Mouse (Mus musculus) midbrain, embryonic 10.5 days (tissue): ENCODE measurements at regions not wholly inside any gene's neighbourhood (a gene's known extent, or its start where the extent isn't known, plus 50 kb on each side); places are given as distances from the start of the nearest gene placed in this dataset.

ENCODE experiments used
- DNase-seq: peaks from one replicate; pipeline ENCODE4 v3.0.0-alpha.2; 2017; ENCODE audit warnings: low spot score
- H3K27ac ChIP-seq: fragments of 300-500 bp; sonication (generic); replicated peaks from 2 replicates; pipeline ENCODE4 v1.5.1; 2016; ENCODE audit warnings: mild to moderate bottlenecking
- H3K27me3 ChIP-seq: fragments of 300-500 bp; sonication (generic); 2 replicates; pipeline ENCODE4 v1.6.1; 2016; ENCODE audit warnings: low read depth, mild to moderate bottlenecking; ENCODE audit not compliant: poor library complexity, severe bottlenecking
- H3K36me3 ChIP-seq: fragments of 300-500 bp; sonication (generic); 2 replicates; pipeline ENCODE4 v1.6.1; 2016; ENCODE audit warnings: mild to moderate bottlenecking, moderate library complexity
- H3K4me1 ChIP-seq: fragments of 300-500 bp; sonication (generic); 2 replicates; pipeline ENCODE4 v1.6.1; 2016
- H3K4me3 ChIP-seq: fragments of 300-500 bp; sonication (generic); 2 replicates; pipeline ENCODE4 v1.5.1; 2016; ENCODE audit warnings: mild to moderate bottlenecking, moderate library complexity
- H3K9me3 ChIP-seq: fragments of 300-500 bp; sonication (generic); replicated peaks from 2 replicates; pipeline ENCODE4 v1.6.1; 2016; ENCODE audit warnings: mild to moderate bottlenecking
- WGBS: fragments of 180-500 bp; shearing (Covaris S2); methylation state at CpG from one replicate; pipeline ENCODE4 v1.1.7; 2016; 5-methylcytosine and 5-hydroxymethylcytosine counted together

DNA sequence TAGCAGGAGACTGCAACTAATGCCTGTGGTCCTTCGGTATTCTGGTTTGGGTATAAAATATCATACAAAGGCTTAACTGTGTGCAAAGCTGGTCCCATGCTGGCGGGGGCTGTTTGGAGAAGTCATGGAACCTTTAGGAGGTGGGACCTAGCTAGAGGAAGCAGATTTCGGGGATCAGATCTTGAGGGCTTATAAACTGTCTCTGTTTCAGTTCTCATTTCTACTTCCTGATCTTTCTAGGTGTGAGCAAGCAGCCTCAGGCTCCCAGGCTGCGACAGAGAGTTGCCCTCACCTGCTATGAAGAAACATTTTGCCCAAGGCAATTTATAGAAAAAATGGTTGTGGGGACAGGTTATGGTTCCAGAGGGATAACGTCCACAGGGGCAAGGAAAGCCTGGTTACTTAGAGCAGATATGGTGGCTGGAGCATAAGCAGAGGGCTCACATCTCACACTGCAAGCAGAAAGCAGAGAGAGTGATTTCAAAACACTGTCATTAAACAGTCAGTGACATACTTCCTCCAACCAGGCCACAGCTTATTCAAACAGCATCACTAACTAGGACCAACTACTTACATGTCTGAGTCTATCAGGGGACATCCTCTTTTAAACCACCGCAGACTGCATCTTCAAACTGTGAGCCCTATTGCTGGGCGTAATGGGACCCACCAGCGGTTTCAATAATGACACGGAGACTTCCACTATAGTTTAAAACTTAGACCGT, 188.1 kb downstream of the 1500009L16Rik start:
- DNase-seq = no peak
- 92% methylated on average over 10 of the region's 10 CpGs for WGBS
- no peak overlapping the region for H3K27ac ChIP-seq

GRCm38 (mm10) chr10:83914401-83915132, 191.9 kb downstream of the 1500009L16Rik start:
- 36% methylated on average over 12 of the region's 12 CpGs for WGBS
- H3K4me1 ChIP-seq = peaks cover 38% of the 10 kb centered on the region
- peaks cover 14% of the 10 kb centered on the region for H3K27me3 ChIP-seq
- H3K9me3 ChIP-seq = no peaks in the 10 kb centered on the region
- peak overlapping the region; percentile 87 for H3K27ac ChIP-seq
- H3K4me3 ChIP-seq = no peak overlapping the region
- H3K36me3 ChIP-seq = no peaks in the 10 kb centered on the region
- peak; percentile 74 for DNase-seq

More for the DNA sequence above, 188.1 kb downstream of the 1500009L16Rik start:
- Histone ChIP-seq H3K4me3 (no peak overlapping the region), H3K36me3 (no peaks in the 10 kb centered on the region), H3K27me3 (peaks cover 8% of the 10 kb centered on the region), H3K9me3 (no peaks in the 10 kb centered on the region), H3K4me1 (peaks cover 25% of the 10 kb centered on the region)

- H3K27ac ChIP-seq = peak overlapping the region; percentile 87
- peak; percentile 28 for DNase-seq
- WGBS = 41% methylated on average over 9 of the region's 9 CpGs
- peaks cover 14% of the 10 kb centered on the region for H3K27me3 ChIP-seq
- no peak overlapping the region for H3K4me3 ChIP-seq
- H3K9me3 ChIP-seq = no peaks in the 10 kb centered on the region
- peaks cover 38% of the 10 kb centered on the region for H3K4me1 ChIP-seq
- no peaks in the 10 kb centered on the region for H3K36me3 ChIP-seq
These were observed 192.6 kb downstream of the 1500009L16Rik start for GRCm38 (mm10) chr10:83915133-83915730.

DNA sequence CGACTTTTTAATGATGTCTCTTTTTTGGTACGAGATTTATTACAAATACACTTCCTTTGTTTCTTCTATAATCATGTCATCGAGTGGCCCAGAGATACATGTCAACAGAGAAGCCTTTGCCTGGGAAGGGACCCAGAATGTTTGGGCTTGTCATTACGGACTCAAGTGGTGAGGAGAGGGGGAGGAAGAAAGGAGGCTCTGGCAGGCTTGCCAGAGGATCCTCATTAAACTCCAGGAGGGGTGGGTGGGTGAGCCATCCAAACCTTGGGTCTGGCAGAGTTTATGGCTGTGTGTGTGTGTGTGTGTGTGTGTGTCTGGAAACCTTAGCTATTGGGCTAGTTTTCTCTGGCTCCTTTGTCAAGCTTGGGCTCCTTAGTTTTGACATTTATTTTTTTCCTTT, 204.3 kb downstream of the 1500009L16Rik start:
- Histone ChIP-seq H3K27ac (no peak overlapping the region), H3K9me3 (no peaks in the 10 kb centered on the region), H3K4me1 (no peaks in the 10 kb centered on the region), H3K4me3 (no peak overlapping the region), H3K36me3 (no peaks in the 10 kb centered on the region), H3K27me3 (no peaks in the 10 kb centered on the region)
- WGBS = 83% methylated on average over 4 of the region's 4 CpGs
- no peak for DNase-seq

DNA sequence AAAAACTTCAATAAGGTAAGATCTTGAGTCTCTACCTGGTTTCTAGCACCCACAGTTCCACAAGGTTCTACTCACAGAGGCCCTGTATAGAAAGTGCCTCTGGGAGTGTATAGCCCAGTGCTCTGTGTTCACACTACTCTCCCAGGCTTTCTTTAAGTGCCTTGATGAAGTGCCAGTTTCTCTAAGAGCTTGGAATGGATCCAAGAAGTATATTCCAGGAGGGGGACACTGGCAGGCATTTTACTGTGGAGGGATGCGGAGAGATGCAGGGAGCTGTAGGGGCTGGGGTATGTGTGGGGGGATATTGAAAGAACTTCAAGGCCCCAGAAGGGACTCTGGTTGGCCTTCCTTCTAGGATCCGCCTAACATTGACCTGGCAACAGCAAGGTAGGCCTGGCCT, 204.9 kb downstream of the 1500009L16Rik start:
- Histone ChIP-seq H3K4me3 (no peak overlapping the region), H3K4me1 (no peaks in the 10 kb centered on the region), H3K36me3 (no peaks in the 10 kb centered on the region), H3K9me3 (no peaks in the 10 kb centered on the region), H3K27me3 (no peaks in the 10 kb centered on the region), H3K27ac (no peak overlapping the region)
- 89% methylated on average over 2 of the region's 2 CpGs for whole genome bisulfite sequencing
- no peak for DNase-seq

DNA sequence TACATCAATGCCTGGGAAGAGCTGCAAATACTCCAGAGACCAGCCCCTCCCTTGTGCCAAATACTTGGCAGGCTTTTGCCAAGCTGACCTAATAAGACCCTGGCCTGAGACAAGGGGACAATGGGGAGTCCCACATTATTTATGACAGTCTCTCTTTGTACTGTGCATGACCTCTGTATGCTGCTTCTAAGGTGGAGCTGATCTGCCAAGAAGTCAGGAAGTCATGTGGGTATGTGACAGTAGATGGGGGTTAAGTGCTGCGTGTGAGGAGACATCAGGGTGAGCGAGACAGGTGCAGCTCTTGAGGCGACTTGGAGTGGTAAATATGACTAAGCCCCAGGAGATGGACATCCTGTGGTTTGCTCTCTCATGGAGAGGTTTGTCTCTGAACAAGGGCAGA, 209.1 kb downstream of the 1500009L16Rik start:
- no peak overlapping the region for H3K4me3 ChIP-seq
- no peaks in the 10 kb centered on the region for H3K27me3 ChIP-seq
- no peak for DNase-seq
- WGBS = 84% methylated on average over 3 of the region's 3 CpGs
- H3K27ac ChIP-seq = 0 out of 2 replicates have a peak overlapping the region, but pooled peaks have one; percentile 3
- H3K4me1 ChIP-seq = no peaks in the 10 kb centered on the region
- H3K9me3 ChIP-seq = no peaks in the 10 kb centered on the region
- no peaks in the 10 kb centered on the region for H3K36me3 ChIP-seq

GRCm38 (mm10) chr10:83933201-83933600, 210.5 kb downstream of the 1500009L16Rik start:
- H3K4me3 ChIP-seq = no peak overlapping the region
- H3K27ac ChIP-seq = no peak overlapping the region
- H3K36me3 ChIP-seq = no peaks in the 10 kb centered on the region
- no peaks in the 10 kb centered on the region for H3K27me3 ChIP-seq
- no peaks in the 10 kb centered on the region for H3K9me3 ChIP-seq
- 84% methylated on average over 7 of the region's 7 CpGs for WGBS
- DNase-seq = no peak
- no peaks in the 10 kb centered on the region for H3K4me1 ChIP-seq

DNA sequence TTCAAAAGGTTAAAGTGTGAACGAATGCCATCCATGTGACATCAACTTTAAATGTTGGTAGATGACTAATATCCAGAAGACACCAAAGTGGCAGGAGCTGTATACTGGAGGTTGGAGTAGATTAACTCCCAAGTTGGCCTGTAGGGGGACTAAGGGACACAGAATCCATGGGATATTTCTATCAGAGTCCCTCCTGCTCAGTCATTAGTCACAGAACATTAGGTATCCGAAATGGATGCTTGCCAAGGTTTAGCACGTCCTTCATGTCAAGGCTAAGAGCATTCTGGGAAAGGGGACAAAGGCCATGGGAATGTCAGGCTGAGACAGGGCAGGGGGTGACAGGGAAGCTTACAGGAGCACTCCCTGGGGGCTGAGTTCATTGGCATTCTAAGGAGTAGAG, 211.8 kb downstream of the 1500009L16Rik start:
- Histone ChIP-seq H3K36me3 (no peaks in the 10 kb centered on the region), H3K4me3 (no peak overlapping the region), H3K4me1 (no peaks in the 10 kb centered on the region), H3K27me3 (no peaks in the 10 kb centered on the region), H3K27ac (no peak overlapping the region), H3K9me3 (no peaks in the 10 kb centered on the region)
- no peak for DNase-seq
- WGBS = 80% methylated on average over 3 of the region's 3 CpGs

- no peak overlapping the region for H3K27ac ChIP-seq
- no peak overlapping the region for H3K4me3 ChIP-seq
- no peaks in the 10 kb centered on the region for H3K27me3 ChIP-seq
- H3K4me1 ChIP-seq = 0 out of 2 replicates have a peak, but pooled peaks cover 4% of the 10 kb centered on the region
- H3K9me3 ChIP-seq = no peaks in the 10 kb centered on the region
- DNase-seq = no peak
- 80% methylated on average over 9 of the region's 9 CpGs for WGBS
- no peaks in the 10 kb centered on the region for H3K36me3 ChIP-seq
These were observed 214.5 kb downstream of the 1500009L16Rik start for GRCm38 (mm10) chr10:83937168-83937567.

GRCm38 (mm10) chr10:83942101-83942500, 219.4 kb downstream of the 1500009L16Rik start:
- H3K4me1 ChIP-seq = 0 out of 2 replicates have a peak, but pooled peaks cover 4% of the 10 kb centered on the region
- DNase-seq = no peak

DNA sequence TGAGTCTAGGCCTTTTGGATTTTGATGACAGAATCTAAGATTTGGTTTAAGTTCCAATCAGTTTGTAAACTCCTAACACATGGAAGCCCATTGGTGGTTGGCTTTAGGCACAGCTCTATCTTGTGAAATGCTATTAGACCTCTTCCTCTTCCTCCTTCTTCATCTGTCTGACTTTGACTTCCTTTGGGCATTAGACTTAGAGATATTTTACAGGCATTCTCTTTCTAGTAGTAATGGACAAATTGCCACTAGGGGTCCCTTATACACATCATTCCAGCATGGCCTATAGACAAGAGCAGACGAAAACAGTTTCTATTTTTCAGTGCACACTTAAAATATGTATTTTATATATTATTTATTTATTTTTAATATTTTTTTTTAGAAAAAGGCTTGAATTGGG, 221.5 kb downstream of the 1500009L16Rik start:
- Histone ChIP-seq H3K4me3 (no peak overlapping the region), H3K9me3 (no peaks in the 10 kb centered on the region), H3K36me3 (no peaks in the 10 kb centered on the region), H3K27me3 (no peaks in the 10 kb centered on the region), H3K4me1 (0 out of 2 replicates have a peak, but pooled peaks cover 4% of the 10 kb centered on the region), H3K27ac (no peak overlapping the region)
- 85% methylated on average over 1 of the region's 1 CpGs for WGBS
- DNase-seq = no peak

More at GRCm38 (mm10) chr10:83942101-83942500, 219.4 kb downstream of the 1500009L16Rik start:
- WGBS = 76% methylated on average over 3 of the region's 3 CpGs
- Histone ChIP-seq H3K27me3 (no peaks in the 10 kb centered on the region), H3K36me3 (no peaks in the 10 kb centered on the region), H3K9me3 (no peaks in the 10 kb centered on the region), H3K4me3 (no peak overlapping the region), H3K27ac (no peak overlapping the region)

DNA sequence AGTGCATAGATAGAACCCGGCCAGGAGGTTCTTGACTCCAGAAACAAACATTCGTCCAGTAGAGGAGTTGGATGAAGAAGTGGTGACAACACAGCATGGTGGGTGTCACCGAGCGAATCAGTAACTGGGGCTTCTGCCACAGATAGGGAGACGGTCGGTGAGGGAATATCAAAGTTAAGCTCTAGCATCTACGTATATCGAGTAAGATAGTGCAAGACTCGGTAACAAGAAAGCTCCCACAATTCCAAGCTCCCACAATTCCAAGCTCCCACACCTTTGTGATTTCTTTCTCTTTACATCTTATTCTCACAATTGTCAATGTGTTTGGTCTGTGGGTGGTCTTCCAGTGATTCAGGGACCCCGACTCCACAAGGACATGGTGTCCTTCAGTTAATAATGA, 222.2 kb downstream of the 1500009L16Rik start:
- Histone ChIP-seq H3K9me3 (no peaks in the 10 kb centered on the region), H3K4me3 (no peak overlapping the region), H3K27ac (no peak overlapping the region), H3K27me3 (no peaks in the 10 kb centered on the region), H3K4me1 (0 out of 2 replicates have a peak, but pooled peaks cover 4% of the 10 kb centered on the region), H3K36me3 (no peaks in the 10 kb centered on the region)
- WGBS = 94% methylated on average over 10 of the region's 10 CpGs
- no peak for DNase-seq

GRCm38 (mm10) chr10:83945503-83945902, 222.8 kb downstream of the 1500009L16Rik start:
- Histone ChIP-seq H3K27me3 (no peaks in the 10 kb centered on the region), H3K4me1 (0 out of 2 replicates have a peak, but pooled peaks cover 4% of the 10 kb centered on the region), H3K9me3 (no peaks in the 10 kb centered on the region), H3K4me3 (no peak overlapping the region), H3K36me3 (no peaks in the 10 kb centered on the region), H3K27ac (no peak overlapping the region)
- 90% methylated on average over 9 of the region's 9 CpGs for WGBS
- no peak for DNase-seq
